Mouse (Mus musculus) MEL (cell line): ENCODE results near the gene Tnfrsf21. TPM values are rescaled to one million over a fixed set of nuclear protein-coding genes. Genes with fewer than 3 reads are reported as not detected.

Experiments used
- DNase-seq: peaks from one replicate; pipeline ENCODE4 v3.0.0; 2011; ENCODE audit warnings: low read depth, low spot score
- H3K27ac ChIP-seq: 2 replicates; pipeline ENCODE4 v1.5.1; 2012; ENCODE audit warnings: low read depth, mild to moderate bottlenecking, control low read depth, low read length, moderate library complexity; ENCODE audit not compliant: control insufficient read depth
- H3K27me3 ChIP-seq, 2 experiments: fragments of 150-350 bp in 1 of 2; sonication (generic) in 1 of 2; 2 replicates each; pipeline ENCODE4 v1.6.1; 2012; ENCODE audit warnings: low read length in 2 of 2, mild to moderate bottlenecking in 2 of 2, improper control_type of control experiment in 1 of 2, moderate library complexity in 1 of 2; ENCODE audit not compliant: insufficient read depth in 2 of 2, control insufficient read depth in 1 of 2
- H3K36me3 ChIP-seq, 2 experiments: 2 replicates each; pipeline ENCODE4 v1.6.1; 2012 to 2014; ENCODE audit warnings: low read length in 2 of 2, improper control_type of control experiment in 1 of 2, inconsistent platforms in 1 of 2, mild to moderate bottlenecking in 1 of 2; ENCODE audit not compliant: insufficient read depth in 2 of 2, control insufficient read depth in 1 of 2
- H3K4me1 ChIP-seq, 2 experiments: fragments of 150-350 bp in 1 of 2; sonication (generic) in 1 of 2; 2 replicates each; pipeline ENCODE4 v1.6.1; 2012; ENCODE audit warnings: low read length in 2 of 2, improper control_type of control experiment in 1 of 2, mild to moderate bottlenecking in 1 of 2; ENCODE audit not compliant: insufficient read depth in 2 of 2, control insufficient read depth in 1 of 2
- H3K4me3 ChIP-seq, 2 experiments: fragments of 150-350 bp in 1 of 2; sonication (generic) in 1 of 2; 2 replicates each; pipeline ENCODE4 v1.5.1; 2012; ENCODE audit warnings: low read depth in 2 of 2, low read length in 2 of 2, mild to moderate bottlenecking in 2 of 2, moderate library complexity in 2 of 2, control low read depth in 1 of 2, improper control_type of control experiment in 1 of 2; ENCODE audit not compliant: control insufficient read depth in 1 of 2, insufficient read depth in 1 of 2
- H3K79me2 ChIP-seq: 2 replicates; pipeline ENCODE4 v1.6.1; 2012; ENCODE audit warnings: mild to moderate bottlenecking, low read length, moderate library complexity; ENCODE audit not compliant: control insufficient read depth, poor library complexity, insufficient read depth
- H3K9ac ChIP-seq: 2 replicates; pipeline ENCODE4 v1.6.1; 2012; ENCODE audit warnings: low read depth, mild to moderate bottlenecking, control low read depth, low read length, moderate library complexity; ENCODE audit not compliant: control insufficient read depth, poor library complexity, severe bottlenecking
- H3K9me3 ChIP-seq: fragments of 150-350 bp; sonication (generic); replicated peaks from 2 replicates; pipeline ENCODE4 v1.6.1; 2012; ENCODE audit warnings: mild to moderate bottlenecking, low read length, improper control_type of control experiment, moderate library complexity; ENCODE audit not compliant: insufficient read depth
- BHLHE40 ChIP-seq: IDR thresholded peaks from 2 replicates; pipeline ENCODE4 v1.6.1; 2012; ENCODE audit warnings: low read depth, mild to moderate bottlenecking, inconsistent platforms, low read length, improper control_type of control experiment, borderline replicate concordance
- CHD1 ChIP-seq: IDR thresholded peaks from 2 replicates; pipeline ENCODE4 v1.6.1; 2012; ENCODE audit warnings: low read depth, mild to moderate bottlenecking, inconsistent platforms, low read length, improper control_type of control experiment
- ELF1 ChIP-seq: IDR thresholded peaks from 2 replicates; pipeline ENCODE4 v1.6.1; 2014; ENCODE audit warnings: low read depth, mild to moderate bottlenecking, inconsistent platforms, low read length, improper control_type of control experiment, moderate library complexity
- ETS1 ChIP-seq: IDR thresholded peaks from 2 replicates; pipeline ENCODE4 v1.6.1; 2012; ENCODE audit warnings: low read depth, mild to moderate bottlenecking, inconsistent platforms, low read length, improper control_type of control experiment, moderate library complexity
- GATA1 ChIP-seq: IDR thresholded peaks from 2 replicates; pipeline ENCODE4 v1.6.1; 2011; ENCODE audit warnings: low read depth, low read length, improper control_type of control experiment
- HCFC1 ChIP-seq: IDR thresholded peaks from 2 replicates; pipeline ENCODE4 v1.6.1; 2012; ENCODE audit warnings: low read depth, mild to moderate bottlenecking, inconsistent platforms, low read length, improper control_type of control experiment, moderate library complexity
- MAFK ChIP-seq: IDR thresholded peaks from 2 replicates; pipeline ENCODE4 v1.6.1; 2011; ENCODE audit warnings: low read depth, mild to moderate bottlenecking, low read length, improper control_type of control experiment, borderline replicate concordance
- MAX ChIP-seq: IDR thresholded peaks from 2 replicates; pipeline ENCODE4 v1.6.1; 2011; ENCODE audit warnings: low read length, improper control_type of control experiment
- MAZ ChIP-seq: IDR thresholded peaks from 2 replicates; pipeline ENCODE4 v1.6.1; 2012; ENCODE audit warnings: low read depth, mild to moderate bottlenecking, inconsistent platforms, low read length, improper control_type of control experiment
- MXI1 ChIP-seq: IDR thresholded peaks from 2 replicates; pipeline ENCODE4 v1.6.1; 2011; ENCODE audit warnings: mild to moderate bottlenecking, low read depth, low read length, improper control_type of control experiment
- MYB ChIP-seq: IDR thresholded peaks from 2 replicates; pipeline ENCODE4 v1.6.1; 2011; ENCODE audit warnings: mild to moderate bottlenecking, low read depth, low read length, improper control_type of control experiment
- NRF1 ChIP-seq: IDR thresholded peaks from 2 replicates; pipeline ENCODE4 v1.6.1; 2014; ENCODE audit warnings: low read depth, mild to moderate bottlenecking, inconsistent platforms, low read length, improper control_type of control experiment, moderate library complexity; ENCODE audit not compliant: poor library complexity, insufficient read depth, severe bottlenecking
- POLR2A ChIP-seq, 2 experiments: IDR thresholded peaks; 2 replicates each; pipeline ENCODE4 v1.6.1; 2011 to 2012; ENCODE audit warnings: low read length in 2 of 2, mild to moderate bottlenecking in 2 of 2, control low read depth in 1 of 2, improper control_type of control experiment in 1 of 2, low read depth in 1 of 2, moderate library complexity in 1 of 2; ENCODE audit not compliant: control insufficient read depth in 1 of 2, insufficient read depth in 1 of 2, poor library complexity in 1 of 2
- POLR2AphosphoS2 ChIP-seq: IDR thresholded peaks from 2 replicates; pipeline ENCODE4 v1.6.1; 2011; ENCODE audit warnings: low read length, improper control_type of control experiment
- RAD21 ChIP-seq: IDR thresholded peaks from 2 replicates; pipeline ENCODE4 v1.6.1; 2011; ENCODE audit warnings: mild to moderate bottlenecking, low read depth, low read length, improper control_type of control experiment
- RCOR1 ChIP-seq: IDR thresholded peaks from 2 replicates; pipeline ENCODE4 v1.6.1; 2012; ENCODE audit warnings: low read depth, mild to moderate bottlenecking, inconsistent platforms, low read length, improper control_type of control experiment
- SMC3 ChIP-seq: IDR thresholded peaks from 2 replicates; pipeline ENCODE4 v1.6.1; 2011; ENCODE audit warnings: low read depth, low read length, improper control_type of control experiment
- TAL1 ChIP-seq: IDR thresholded peaks from 2 replicates; pipeline ENCODE4 v1.6.1; 2012; ENCODE audit warnings: mild to moderate bottlenecking, inconsistent platforms, low read length, moderate library complexity, mixed read lengths
- TBP ChIP-seq: IDR thresholded peaks from 2 replicates; pipeline ENCODE4 v1.8.0; 2011; ENCODE audit warnings: low read depth, low read length, improper control_type of control experiment
- TCF12 ChIP-seq: IDR thresholded peaks from 2 replicates; pipeline ENCODE4 v1.6.1; 2014; ENCODE audit warnings: low read depth, mild to moderate bottlenecking, inconsistent platforms, low read length, improper control_type of control experiment, moderate library complexity
- USF1 ChIP-seq: IDR thresholded peaks from 2 replicates; pipeline ENCODE4 v1.6.1; 2014; ENCODE audit warnings: low read depth, mild to moderate bottlenecking, inconsistent platforms, low read length, improper control_type of control experiment, moderate library complexity
- ZC3H11A ChIP-seq: IDR thresholded peaks from 2 replicates; pipeline ENCODE4 v1.6.1; 2012; ENCODE audit warnings: low read depth, mild to moderate bottlenecking, inconsistent platforms, low read length, improper control_type of control experiment
- ZNF384 ChIP-seq: IDR thresholded peaks from 2 replicates; pipeline ENCODE4 v1.6.1; 2012; ENCODE audit warnings: low read depth, mild to moderate bottlenecking, inconsistent platforms, low read length, improper control_type of control experiment
- polyA plus RNA-seq, 2 experiments: library from polyadenylated mRNA; stranded (reverse) in 1 of 2; unstranded in 1 of 2; fragments of >175 nt in 1 of 2; fragments of >200 nt in 1 of 2; gene quantifications; 2 replicates each; pipeline versions ENCODE4 v1.2.1 to v1.2.4; 2012; ENCODE audit warnings: low replicate concordance in 2 of 2, low read depth in 1 of 2; ENCODE audit not compliant: insufficient read length in 2 of 2, insufficient read depth in 1 of 2, missing spikeins in 1 of 2
- total RNA-seq: library from RNA; depleted of rRNA; stranded (reverse); fragments of 300-350 nt; gene quantifications from 2 replicates; pipeline ENCODE4 v1.2.3, GENCODE M21; 2012

The Tnfrsf21 gene
- total and polyA plus RNA-seq, 3 experiments, result not detected

DNA sequence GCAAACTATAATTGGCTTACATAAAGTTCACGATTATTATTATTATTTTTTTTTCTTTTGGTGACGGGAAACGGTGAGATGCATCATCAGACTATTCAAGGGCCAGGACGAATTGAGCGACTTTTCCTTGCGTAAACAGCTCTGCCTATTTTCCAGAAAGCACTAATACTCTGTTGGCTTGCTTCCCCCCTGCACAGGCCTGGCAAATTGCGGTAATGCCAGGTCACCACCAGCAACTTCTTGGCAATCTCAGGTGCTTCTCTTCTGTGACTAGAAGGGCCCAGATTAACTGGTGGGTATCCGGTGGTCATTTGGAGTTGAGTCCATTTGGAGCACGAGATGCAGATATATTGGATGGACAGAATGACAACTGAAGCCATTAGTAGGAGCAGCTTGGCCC lies 5.7 kb downstream of the Tnfrsf21 start:
- Histone ChIP-seq H3K9ac (no peak overlapping the region), H3K27me3 (no peaks in the 10 kb centered on the region), H3K4me3 (no peak overlapping the region), H3K36me3 (no peaks in the 10 kb centered on the region), H3K27ac (no peak overlapping the region), H3K4me1 (no peaks in the 10 kb centered on the region), H3K79me2 (no peaks in the 10 kb centered on the region), H3K9me3 (no peaks in the 10 kb centered on the region)
- TF ChIP-seq MAZ (no peak), POLR2A (IDR thresholded peaks at IDR 0.05; ENCODE audit: control insufficient read depth in 1 of 2, insufficient read depth in 1 of 2, low read depth in 1 of 2, low read length in 2 of 2, poor library complexity in 1 of 2) (no peak), TBP (no peak), MAFK (no peak), BHLHE40 (no peak), GATA1 (no peak), CHD1 (no peak), MAX (no peak)
- DNase-seq, result no peak

DNA sequence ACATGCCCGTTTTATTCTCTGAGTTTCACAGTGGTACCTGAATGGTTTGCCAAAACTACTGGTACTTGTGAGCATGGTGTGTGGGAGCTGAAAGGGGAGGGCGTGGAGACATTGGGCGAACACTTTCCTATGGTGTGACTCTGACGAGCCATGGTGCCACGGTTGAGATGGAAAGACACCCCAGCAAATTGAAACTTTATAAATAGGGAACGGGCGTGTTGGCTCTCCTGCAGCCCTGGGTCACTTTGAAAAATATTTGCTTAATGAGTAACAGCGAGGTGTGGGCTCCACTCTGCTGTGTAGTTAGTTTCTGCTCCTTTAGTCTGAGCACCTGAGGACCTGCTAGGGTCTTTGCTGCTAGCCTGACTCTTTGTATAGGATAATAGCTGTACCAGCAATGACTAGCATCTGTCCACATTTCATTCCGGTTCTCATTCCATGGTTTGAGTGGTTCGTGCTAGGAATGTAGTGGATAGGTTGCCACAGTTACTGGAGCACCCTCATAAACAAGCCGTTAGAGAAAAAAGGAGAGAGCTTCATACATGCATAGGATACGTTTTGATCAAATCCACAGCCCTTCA lies 7.4 kb downstream of the Tnfrsf21 start:
- no peaks in the 10 kb centered on the region for H3K79me2 ChIP-seq
- H3K9me3 ChIP-seq, result no peaks in the 10 kb centered on the region
- H3K27ac ChIP-seq, result no peak overlapping the region
- no peak for TF ChIP-seq ZNF384
- TF ChIP-seq MYB, result no peak
- no peak for TF ChIP-seq POLR2AphosphoS2
- TF ChIP-seq USF1, result no peak
- TF ChIP-seq SMC3, result no peak
- no peak for TF ChIP-seq NRF1
- TF ChIP-seq ELF1, result no peak
- no peak for TF ChIP-seq RCOR1
- no peak for TF ChIP-seq TCF12
- no peak for TF ChIP-seq TAL1
- no peak for TF ChIP-seq ETS1
- TF ChIP-seq ZC3H11A, result no peak
- TF ChIP-seq CHD1, result no peak
- TF ChIP-seq HCFC1, result no peak
- TF ChIP-seq GATA1, result no peak
- TF ChIP-seq MXI1, result no peak
- TF ChIP-seq BHLHE40, result no peak
- TF ChIP-seq MAZ, result no peak
- TF ChIP-seq RAD21, result no peak
- H3K9ac ChIP-seq, result no peak overlapping the region
- no peaks in the 10 kb centered on the region for H3K4me1 ChIP-seq
- no peak for DNase-seq
- H3K4me3 ChIP-seq, result no peak overlapping the region
- no peaks in the 10 kb centered on the region for H3K36me3 ChIP-seq
- H3K27me3 ChIP-seq, result no peaks in the 10 kb centered on the region
